ENCODE assay signal across 27 mouse cellular contexts in the genomic region with DNA sequence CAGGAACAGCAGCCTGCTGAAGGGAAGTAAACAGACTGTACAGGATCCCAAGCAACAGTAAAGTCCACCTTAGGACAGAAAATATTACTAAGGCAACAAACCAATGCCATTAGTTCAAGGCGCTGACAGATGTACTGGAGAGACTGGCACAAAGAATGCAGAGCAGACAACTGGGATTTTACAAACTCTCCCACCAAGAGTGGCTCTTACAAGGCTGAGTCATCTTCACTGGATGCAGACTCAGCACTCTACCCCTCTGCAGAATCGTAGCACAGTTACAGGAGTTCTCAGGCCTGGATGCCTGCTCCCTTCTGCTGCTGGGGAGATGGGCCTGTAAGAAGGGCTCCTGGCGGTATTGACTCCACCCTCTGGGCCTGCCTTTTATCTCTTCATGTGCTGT.
DNase-seq lines count a peak whose midpoint lies in the region; TF ChIP-seq lines count a peak whose summit lies in the region.
"Had no signal": no experiment of that assay in that cellular context is flagged by ENCODE, and none has a peak within 500 bp of the region (broad histone marks: within the 10 kb centered on the region; RNA-seq: fewer than 3 reads in every experiment).

No protein-coding gene starts in this region.

- 76% methylated on average over 3 of the region's 3 CpGs for WGBS in liver, adult 2 months

- no peak for DNase-seq in liver, adult 2 months (ENCODE audit: extremely low read depth, low read depth, low spot score)
- DNase-seq in liver (no peak), NIH3T3 (ENCODE audit: low read depth) (peak; percentile 71), MN1 (ENCODE audit: low spot score) (no peak)
- peak; percentile 60 for DNase-seq in brain, adult 2 months (ENCODE audit: low read depth, low spot score)
- DNase-seq in layer of hippocampus, postnatal 25 days (ENCODE audit: extremely low spot score in 1 of 2, low spot score in 1 of 2): no peak
- DNase-seq in ovary, postnatal 10 days (ENCODE audit: low spot score): no peak
- DNase-seq: adrenal gland, adult 2 months; adrenal gland, postnatal 14 days; cerebellum, adult 11-12 months; cerebellum, adult 8-10 months; cerebellum, postnatal 10 days; cerebellum, postnatal 36 days; embryo, embryonic 11 days; gastrocnemius, postnatal 14 days; heart, postnatal 14 days; heart, postnatal 4 days; kidney, adult 18-20 months had no signal

- TF ChIP-seq POLR2A in liver, adult 2 months (IDR thresholded peaks at IDR 0.05; ENCODE audit: extremely low read depth, insufficient read depth, low read length): no peak

- no peaks in the 10 kb centered on the region for H3K27me3 ChIP-seq in liver, adult 2 months (ENCODE audit: control insufficient read depth, insufficient read depth, low read length)
- H3K27me3 ChIP-seq: embryonic facial prominence, embryonic 13.5 days; forebrain, embryonic 13.5 days; heart, embryonic 13.5 days had no signal

- no peak overlapping the region for H3K4me3 ChIP-seq in liver, adult 2 months (ENCODE audit: insufficient read depth, low read depth, low read length)
- H3K4me3 ChIP-seq: embryonic facial prominence, embryonic 10.5 days; embryonic facial prominence, embryonic 13.5 days; erythroblast, embryonic 14.5 days; forebrain, embryonic 10.5 days; forebrain, embryonic 13.5 days; heart, embryonic 13.5 days had no signal

- H3K36me3 ChIP-seq in liver, adult 2 months (ENCODE audit: control insufficient read depth, insufficient read depth, low read length): no peaks in the 10 kb centered on the region
- H3K36me3 ChIP-seq: embryonic facial prominence, embryonic 10.5 days; embryonic facial prominence, embryonic 13.5 days; forebrain, embryonic 10.5 days; G1E; heart, embryonic 13.5 days had no signal

- H3K9ac ChIP-seq in liver, adult 2 months (ENCODE audit: low read depth, low read length): no peak overlapping the region
- H3K9ac ChIP-seq: embryonic facial prominence, embryonic 13.5 days; forebrain, embryonic 13.5 days; heart, embryonic 13.5 days; hindbrain, embryonic 14.5 days had no signal

- peaks cover 6% of the 10 kb centered on the region for H3K4me1 ChIP-seq in liver, adult 2 months (ENCODE audit: control insufficient read depth, insufficient read depth, low read length)
- H3K4me1 ChIP-seq: embryonic facial prominence, embryonic 10.5 days; forebrain, embryonic 10.5 days had no signal

- peaks cover 5% of the 10 kb centered on the region; the same call in 1 of the 2 replicates for H3K79me2 ChIP-seq in liver, adult 2 months (ENCODE audit: control insufficient read depth, insufficient read depth, low read length)

- no peak for TF ChIP-seq CTCF in liver, adult 2 months (IDR thresholded peaks at IDR 0.05; ENCODE audit: low read depth, low read length)

- H3K27ac ChIP-seq in liver, adult 2 months (replicated peaks; ENCODE audit: insufficient read depth, low read depth, low read length): peak overlapping the region; percentile 56
- H3K27ac ChIP-seq: embryonic facial prominence, embryonic 10.5 days; embryonic facial prominence, embryonic 13.5 days; forebrain, embryonic 10.5 days; forebrain, embryonic 13.5 days; heart, embryonic 13.5 days; hindbrain, embryonic 14.5 days; hindbrain, postnatal 0 days had no signal

Comparison
In these comparisons a context has a peak if more than half of its experiments do, and no peak if none do; other contexts are left out.
1. DNase-seq: peak in NIH3T3 (single experiment) and brain, adult 2 months (single experiment); none in liver, adult 2 months (single experiment), liver (single experiment), MN1 (single experiment), layer of hippocampus, postnatal 25 days (0 of 2) and ovary, postnatal 10 days (single experiment).